Mouse (Mus musculus): Measurements from ENCODE around the gene Thada. TPM values are rescaled to one million over a fixed set of nuclear protein-coding genes. Genes with fewer than 3 reads are reported as not detected.

Thada gene
- polyA plus RNA-seq, 1 experiment from 2014 or later: 2.3 TPM

GRCm38 (mm10) chr17:84351912-84352789 is 113.9 kb downstream of the Thada start:
- no peak for DNase-seq (ENCODE audit: low spot score)
- Histone ChIP-seq H3K4me2 (replicated peaks; ENCODE audit: low read depth, low read length) (no peak overlapping the region), H3K9me3 (ENCODE audit: low read length) (no peaks in the 10 kb centered on the region), H3K4me3 (ENCODE audit: low read depth, low read length) (no peak overlapping the region), H3K9ac (replicated peaks; ENCODE audit: low read depth) (no peak overlapping the region), H3K27me3 (replicated peaks; ENCODE audit: insufficient read depth, low read length) (no peaks in the 10 kb centered on the region), H3K27ac (ENCODE audit: low read length) (no peak overlapping the region), H3K4me1 (ENCODE audit: insufficient read depth, low read depth, low read length) (no peaks in the 10 kb centered on the region), H3K36me3 (ENCODE audit: insufficient read depth, low read length) (no peaks in the 10 kb centered on the region)
- 69% methylated on average over 9 of the region's 9 CpGs for WGBS
- TF ChIP-seq EP300 (IDR thresholded peaks at IDR 0.05): no peak
- no peak for TF ChIP-seq CTCF (IDR thresholded peaks at IDR 0.05)
- ATAC-seq: no peak

- Histone ChIP-seq H3K4me3 (ENCODE audit: low read depth, low read length) (no peak overlapping the region), H3K9me3 (ENCODE audit: low read length) (no peaks in the 10 kb centered on the region), H3K27me3 (replicated peaks; ENCODE audit: insufficient read depth, low read length) (no peaks in the 10 kb centered on the region), H3K4me2 (replicated peaks; ENCODE audit: low read depth, low read length) (no peak overlapping the region), H3K36me3 (ENCODE audit: insufficient read depth, low read length) (peaks cover 2% of the 10 kb centered on the region; the same call in 1 of the 2 replicates), H3K4me1 (ENCODE audit: insufficient read depth, low read depth, low read length) (no peaks in the 10 kb centered on the region), H3K9ac (replicated peaks; ENCODE audit: low read depth) (no peak overlapping the region), H3K27ac (ENCODE audit: low read length) (no peak overlapping the region)
- WGBS: 58% methylated on average over 3 of the region's 3 CpGs
- DNase-seq (ENCODE audit: low spot score) (no peak), ATAC-seq (no peak)
- TF ChIP-seq CTCF (IDR thresholded peaks at IDR 0.05) (no peak), EP300 (IDR thresholded peaks at IDR 0.05) (no peak)
Observed at GRCm38 (mm10) chr17:84351276-84351675, 114.7 kb downstream of the Thada start.

GRCm38 (mm10) chr17:84348865-84349264 is 117.1 kb downstream of the Thada start:
- ATAC-seq (no peak), DNase-seq (ENCODE audit: low spot score) (no peak)
- H3K4me3 ChIP-seq (ENCODE audit: low read depth, low read length): no peak overlapping the region
- 86% methylated on average over 3 of the region's 3 CpGs for WGBS
- no peak overlapping the region for H3K27ac ChIP-seq (ENCODE audit: low read length)
- no peaks in the 10 kb centered on the region for H3K4me1 ChIP-seq (ENCODE audit: insufficient read depth, low read depth, low read length)
- TF ChIP-seq CTCF (IDR thresholded peaks at IDR 0.05): no peak
- TF ChIP-seq EP300 (IDR thresholded peaks at IDR 0.05): no peak
- H3K27me3 ChIP-seq (replicated peaks; ENCODE audit: insufficient read depth, low read length): no peaks in the 10 kb centered on the region
- no peak overlapping the region for H3K4me2 ChIP-seq (replicated peaks; ENCODE audit: low read depth, low read length)
- H3K36me3 ChIP-seq (ENCODE audit: insufficient read depth, low read length): peaks cover 2% of the 10 kb centered on the region; the same call in 1 of the 2 replicates
- H3K9ac ChIP-seq (replicated peaks; ENCODE audit: low read depth): no peak overlapping the region
- H3K9me3 ChIP-seq (ENCODE audit: low read length): no peaks in the 10 kb centered on the region

GRCm38 (mm10) chr17:84342299-84342817 is 123.6 kb downstream of the Thada start:
- Histone ChIP-seq H3K36me3 (ENCODE audit: insufficient read depth, low read length) (peaks cover 2% of the 10 kb centered on the region; the same call in 1 of the 2 replicates), H3K9me3 (ENCODE audit: low read length) (no peaks in the 10 kb centered on the region), H3K4me2 (replicated peaks; ENCODE audit: low read depth, low read length) (no peak overlapping the region), H3K9ac (replicated peaks; ENCODE audit: low read depth) (no peak overlapping the region), H3K4me1 (ENCODE audit: insufficient read depth, low read depth, low read length) (no peaks in the 10 kb centered on the region), H3K4me3 (ENCODE audit: low read depth, low read length) (no peak overlapping the region), H3K27ac (ENCODE audit: low read length) (no peak overlapping the region), H3K27me3 (replicated peaks; ENCODE audit: insufficient read depth, low read length) (no peaks in the 10 kb centered on the region)
- DNase-seq (ENCODE audit: low spot score) (no peak), ATAC-seq (no peak)
- TF ChIP-seq EP300 (IDR thresholded peaks at IDR 0.05): no peak
- peak; percentile 23; the same call in 1 of the 2 replicates for TF ChIP-seq CTCF (IDR thresholded peaks at IDR 0.05)
- 84% methylated on average over 6 of the region's 6 CpGs for WGBS

- Histone ChIP-seq H3K4me2 (replicated peaks; ENCODE audit: low read depth, low read length) (no peak overlapping the region), H3K4me1 (ENCODE audit: insufficient read depth, low read depth, low read length) (no peaks in the 10 kb centered on the region), H3K27me3 (replicated peaks; ENCODE audit: insufficient read depth, low read length) (no peaks in the 10 kb centered on the region), H3K4me3 (ENCODE audit: low read depth, low read length) (no peak overlapping the region), H3K9me3 (ENCODE audit: low read length) (no peaks in the 10 kb centered on the region), H3K9ac (replicated peaks; ENCODE audit: low read depth) (no peak overlapping the region), H3K27ac (ENCODE audit: low read length) (no peak overlapping the region), H3K36me3 (ENCODE audit: insufficient read depth, low read length) (peaks cover 2% of the 10 kb centered on the region; the same call in 1 of the 2 replicates)
- ATAC-seq: no peak
- TF ChIP-seq EP300 (IDR thresholded peaks at IDR 0.05) (no peak), CTCF (IDR thresholded peaks at IDR 0.05) (peak; percentile 22; the same call in 1 of the 2 replicates)
- WGBS: 52% methylated on average over 2 of the region's 2 CpGs
- DNase-seq (ENCODE audit: low spot score): no peak
Observed at GRCm38 (mm10) chr17:84341686-84342085, 124.3 kb downstream of the Thada start.

GRCm38 (mm10) chr17:84340574-84340973 is 125.4 kb downstream of the Thada start:
- Histone ChIP-seq H3K36me3 (ENCODE audit: insufficient read depth, low read length) (no peaks in the 10 kb centered on the region), H3K27ac (ENCODE audit: low read length) (no peak overlapping the region), H3K4me1 (ENCODE audit: insufficient read depth, low read depth, low read length) (no peaks in the 10 kb centered on the region), H3K27me3 (replicated peaks; ENCODE audit: insufficient read depth, low read length) (no peaks in the 10 kb centered on the region), H3K9me3 (ENCODE audit: low read length) (no peaks in the 10 kb centered on the region), H3K4me2 (replicated peaks; ENCODE audit: low read depth, low read length) (no peak overlapping the region), H3K9ac (replicated peaks; ENCODE audit: low read depth) (no peak overlapping the region), H3K4me3 (ENCODE audit: low read depth, low read length) (no peak overlapping the region)
- DNase-seq (ENCODE audit: low spot score): no peak
- TF ChIP-seq EP300 (IDR thresholded peaks at IDR 0.05): no peak
- TF ChIP-seq CTCF (IDR thresholded peaks at IDR 0.05): no peak
- 93% methylated on average over 3 of the region's 3 CpGs for WGBS
- ATAC-seq: no peak
